Mouse (Mus musculus) thymus, adult 2 months (tissue): ENCODE measurements around the gene Rae1.

Experiments
- CTCF ChIP-seq: fragments of 200-500 bp; IDR thresholded peaks from 2 replicates; pipeline ENCODE4 v1.5.1; 2012; ENCODE audit warnings: mild to moderate bottlenecking, control low read depth, low read length, moderate library complexity, borderline replicate concordance; ENCODE audit not compliant: control insufficient read depth, poor library complexity, insufficient read depth; ENCODE audit errors: extremely low read depth
- POLR2A ChIP-seq: fragments of 200-500 bp; IDR thresholded peaks from 2 replicates; pipeline ENCODE4 v1.6.1; 2012; ENCODE audit warnings: mild to moderate bottlenecking, low read length, control low read depth, moderate library complexity; ENCODE audit not compliant: control insufficient read depth, poor library complexity, insufficient read depth; ENCODE audit errors: extremely low read depth

GRCm38 (mm10) chr2:173027824-173028495 is 28.0 kb downstream of the Rae1 start:
- no peak for TF ChIP-seq POLR2A
- TF ChIP-seq CTCF = no peak
